ENCODE assay signal across 10 mouse cellular contexts in the genomic region with DNA sequence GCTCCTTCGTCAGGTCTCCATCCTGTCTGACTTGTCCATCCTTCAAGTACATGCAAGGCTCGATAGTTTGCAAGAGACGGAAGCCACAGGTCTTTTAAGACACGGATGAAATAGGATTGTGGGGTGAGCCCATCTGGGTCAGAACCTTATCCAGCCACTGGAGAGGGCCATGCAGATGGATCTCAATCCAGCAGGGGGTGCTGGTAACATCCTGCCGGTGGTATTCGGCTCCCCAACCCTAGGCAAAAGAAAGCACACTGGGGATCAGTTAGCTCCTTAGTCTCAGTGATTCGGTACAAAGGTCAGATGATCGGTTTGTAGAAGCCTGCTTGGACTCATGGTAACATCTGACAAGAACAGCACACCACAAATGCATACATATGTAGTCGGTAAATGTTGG. TPM values are rescaled to one million over a fixed set of nuclear protein-coding genes. Genes with fewer than 3 reads are reported as not detected.
DNase-seq lines count a peak whose midpoint lies in the region; ATAC-seq and TF ChIP-seq lines count a peak whose summit lies in the region.
"Had no signal": no experiment of that assay in that cellular context is flagged by ENCODE, and none has a peak within 500 bp of the region (broad histone marks: within the 10 kb centered on the region; RNA-seq: fewer than 3 reads in every experiment).

No protein-coding gene starts in this region.

- H3K27ac ChIP-seq in liver, embryonic 14.5 days = no peak overlapping the region
- H3K27ac ChIP-seq: limb, embryonic 12.5 days had no signal

- no peaks in the 10 kb centered on the region for H3K9me3 ChIP-seq in liver, embryonic 14.5 days (ENCODE audit: control insufficient read depth, low read length)
- H3K9me3 ChIP-seq: limb, embryonic 12.5 days had no signal

- H3K4me3 ChIP-seq in liver, embryonic 14.5 days (ENCODE audit: insufficient read depth in 1 of 2, low read depth in 2 of 2, low read length in 2 of 2) = no peak overlapping the region
- H3K4me3 ChIP-seq: limb, embryonic 12.5 days had no signal

- TF ChIP-seq EP300 in liver, embryonic 14.5 days (IDR thresholded peaks at IDR 0.05; ENCODE audit: low read depth) = no peak

- no peak for ATAC-seq in liver, embryonic 14.5 days (ENCODE audit: insufficient read depth)
- ATAC-seq: Patski had no signal

- DNase-seq in cerebellum, adult 8-10 months = peak; percentile 35
- no peak for DNase-seq in cerebellum, adult 11-12 months
- no peak for DNase-seq in liver, embryonic 14.5 days (ENCODE audit: low read depth in 3 of 3, low spot score in 3 of 3)
- DNase-seq in liver = no peak
- peak; percentile 39 to 69 for DNase-seq in adrenal gland, postnatal 36 days
- peak; percentile 55 to 64 for DNase-seq in kidney, postnatal 25 days
- no peak for DNase-seq in right cerebral cortex, adult 2 months (ENCODE audit: low spot score in 2 of 2)
- no peak for DNase-seq in right cerebral cortex, postnatal 10 days (ENCODE audit: low spot score in 2 of 2)

- H3K9ac ChIP-seq in liver, embryonic 14.5 days (replicated peaks) = no peak overlapping the region
- H3K9ac ChIP-seq: limb, embryonic 12.5 days had no signal

- no peaks in the 10 kb centered on the region for H3K4me1 ChIP-seq in liver, embryonic 14.5 days (replicated peaks; ENCODE audit: control insufficient read depth in 2 of 2, insufficient read depth in 2 of 2, low read length in 1 of 2)

- H3K27me3 ChIP-seq in liver, embryonic 14.5 days (ENCODE audit: control insufficient read depth, insufficient read depth, low read length) = no peaks in the 10 kb centered on the region
- H3K27me3 ChIP-seq: limb, embryonic 12.5 days; Patski had no signal

- WGBS in liver, embryonic 14.5 days (ENCODE audit: insufficient replicate concordance) = 65% methylated on average over 9 of the region's 9 CpGs

- no peak overlapping the region for H3K4me2 ChIP-seq in liver, embryonic 14.5 days (ENCODE audit: low read depth)
- H3K4me2 ChIP-seq: limb, embryonic 12.5 days had no signal

- TF ChIP-seq CTCF in liver, embryonic 14.5 days (IDR thresholded peaks at IDR 0.05; ENCODE audit: low read depth) = peak; percentile 59

- H3K36me3 ChIP-seq in liver, embryonic 14.5 days (replicated peaks; ENCODE audit: control insufficient read depth, insufficient read depth, low read depth) = no peaks in the 10 kb centered on the region

RNA-seq across cellular contexts. Expression of gene Mmaa, which starts 44.8 kb away (rescaled TPM):
- polyA plus RNA-seq in liver, embryonic 14.5 days (2012; rRNA removed) = 1.9 and 2.9 TPM in 2 replicates
- 3.3 and 4.2 TPM in 2 replicates for polyA plus RNA-seq in liver, embryonic 14.5 days (2014; fragmentation: Nextera tagmentation; extraction: Ambion mirVana)
- total RNA-seq in adrenal gland, postnatal 36 days (2021) = 10 to 100 TPM; 31.2 to 32.9 TPM

RNA-seq across cellular contexts. Expression of gene Smad1, which starts 59.8 kb away (rescaled TPM):
- polyA plus RNA-seq in liver, embryonic 14.5 days (2012; rRNA removed) = 3.1 and 4.1 TPM in 2 replicates
- 4.5 and 6.0 TPM in 2 replicates for polyA plus RNA-seq in liver, embryonic 14.5 days (2014; fragmentation: Nextera tagmentation; extraction: Ambion mirVana)
- total RNA-seq in adrenal gland, postnatal 36 days (2021) = 10 to 100 TPM; 26.6 to 27.8 TPM

Comparison
In these comparisons a context has a peak if more than half of its experiments do, and no peak if none do; other contexts are left out.
1. DNase-seq: peak in cerebellum, adult 8-10 months (single experiment), adrenal gland, postnatal 36 days (2 of 2) and kidney, postnatal 25 days (2 of 2); none in cerebellum, adult 11-12 months (single experiment), liver, embryonic 14.5 days (0 of 3), liver (single experiment), right cerebral cortex, adult 2 months (0 of 2) and right cerebral cortex, postnatal 10 days (0 of 2).